In genomic region chr19:3913692-3914091, GRCm38 (mm10) we compare ENCODE assay signal across 9 mouse cellular contexts. TPM values are rescaled to one million over a fixed set of nuclear protein-coding genes. Genes with fewer than 3 reads are reported as not detected.
DNase-seq lines count a peak whose midpoint lies in the region; ATAC-seq lines count a peak whose summit lies in the region.
"Had no signal": no experiment of that assay in that cellular context is flagged by ENCODE, and none has a peak within 500 bp of the region (broad histone marks: within the 10 kb centered on the region; RNA-seq: fewer than 3 reads in every experiment).

No protein-coding gene starts in this region.

- H3K36me3 ChIP-seq in kidney, embryonic 14.5 days (ENCODE audit: control insufficient read depth, insufficient read depth, low read length), result peaks cover 23% of the 10 kb centered on the region
- peaks cover 28% of the 10 kb centered on the region for H3K36me3 ChIP-seq in hindbrain, embryonic 14.5 days (replicated peaks; ENCODE audit: control insufficient read depth, insufficient read depth)
- peaks cover 22% of the 10 kb centered on the region for H3K36me3 ChIP-seq in midbrain, embryonic 14.5 days (ENCODE audit: control insufficient read depth, insufficient read depth, low read length)

- peak overlapping the region; percentile 73 for H3K4me3 ChIP-seq in kidney, embryonic 14.5 days (ENCODE audit: low read length)
- H3K4me3 ChIP-seq in brown adipose tissue, adult 24 weeks (ENCODE audit: insufficient read depth, low read depth, low read length), result peak overlapping the region; percentile 66
- peak overlapping the region; percentile 54 for H3K4me3 ChIP-seq in hindbrain, embryonic 14.5 days (replicated peaks; ENCODE audit: low read length)
- H3K4me3 ChIP-seq in midbrain, embryonic 14.5 days (replicated peaks; ENCODE audit: low read depth, low read length), result peak overlapping the region; percentile 77

- ATAC-seq in kidney, embryonic 14.5 days (ENCODE audit: low FRiP score, low TSS enrichment), result no peak
- no peak for ATAC-seq in hindbrain, embryonic 14.5 days (ENCODE audit: low FRiP score)
- ATAC-seq in midbrain, embryonic 14.5 days (ENCODE audit: low FRiP score, low TSS enrichment), result no peak

- no peaks in the 10 kb centered on the region for H3K27me3 ChIP-seq in kidney, embryonic 14.5 days (ENCODE audit: control insufficient read depth, insufficient read depth, low read length)
- H3K27me3 ChIP-seq in hindbrain, embryonic 14.5 days (ENCODE audit: control insufficient read depth, insufficient read depth, low read length), result no peaks in the 10 kb centered on the region
- H3K27me3 ChIP-seq in midbrain, embryonic 14.5 days (ENCODE audit: control insufficient read depth, insufficient read depth, low read length), result no peaks in the 10 kb centered on the region

- H3K4me1 ChIP-seq in kidney, embryonic 14.5 days (ENCODE audit: control insufficient read depth, insufficient read depth, low read length), result peaks cover 15% of the 10 kb centered on the region
- peaks cover 6% of the 10 kb centered on the region for H3K4me1 ChIP-seq in brown adipose tissue, adult 24 weeks (ENCODE audit: control insufficient read depth, insufficient read depth, insufficient read length, low read length)
- H3K4me1 ChIP-seq in hindbrain, embryonic 14.5 days (replicated peaks; ENCODE audit: control insufficient read depth, insufficient read depth, low read length), result peaks cover 16% of the 10 kb centered on the region
- peaks cover 14% of the 10 kb centered on the region for H3K4me1 ChIP-seq in midbrain, embryonic 14.5 days (ENCODE audit: control insufficient read depth, insufficient read depth, low read length)

- H3K27ac ChIP-seq in kidney, embryonic 14.5 days (ENCODE audit: low read depth, low read length), result peak overlapping the region; percentile 74; the same call in 1 of the 2 replicates
- H3K27ac ChIP-seq in brown adipose tissue, adult 24 weeks (replicated peaks; ENCODE audit: low read depth, low read length), result peak overlapping the region; percentile 82
- no peak overlapping the region for H3K27ac ChIP-seq in hindbrain, embryonic 14.5 days
- 0 out of 2 replicates have a peak overlapping the region, but pooled peaks have one; percentile 78 for H3K27ac ChIP-seq in midbrain, embryonic 14.5 days (replicated peaks; ENCODE audit: low read depth, low read length)

- 85% methylated on average over 8 of the region's 8 CpGs for WGBS in kidney, embryonic 14.5 days
- WGBS in hindbrain, embryonic 14.5 days, result 89% methylated on average over 8 of the region's 8 CpGs
- 90% methylated on average over 8 of the region's 8 CpGs for WGBS in midbrain, embryonic 14.5 days

- peak overlapping the region; percentile 67; the same call in 1 of the 2 replicates for H3K9ac ChIP-seq in kidney, embryonic 14.5 days (ENCODE audit: low read depth, low read length)
- peak overlapping the region; percentile 44 for H3K9ac ChIP-seq in hindbrain, embryonic 14.5 days
- peak overlapping the region; percentile 65; the same call in 1 of the 2 replicates for H3K9ac ChIP-seq in midbrain, embryonic 14.5 days (replicated peaks; ENCODE audit: low read length)

- H3K9me3 ChIP-seq in kidney, embryonic 14.5 days (ENCODE audit: control insufficient read depth, low read length), result no peaks in the 10 kb centered on the region
- no peaks in the 10 kb centered on the region for H3K9me3 ChIP-seq in hindbrain, embryonic 14.5 days (ENCODE audit: control insufficient read depth, low read length)
- no peaks in the 10 kb centered on the region for H3K9me3 ChIP-seq in midbrain, embryonic 14.5 days (ENCODE audit: control insufficient read depth, low read length)

- DNase-seq in kidney, adult 8-10 months, result no peak
- no peak for DNase-seq in hindbrain, embryonic 14.5 days (ENCODE audit: low spot score)
- DNase-seq in midbrain, embryonic 14.5 days, result no peak
- no peak for DNase-seq in MN1 (ENCODE audit: low spot score)
- no peak for DNase-seq in layer of hippocampus, postnatal 14 days (ENCODE audit: low spot score in 2 of 2)
- no peak for DNase-seq in ovary, postnatal 14 days (ENCODE audit: low spot score)

- peak overlapping the region; percentile 80 for H3K4me2 ChIP-seq in kidney, embryonic 14.5 days (replicated peaks; ENCODE audit: low read depth, low read length)
- peak overlapping the region; percentile 62 for H3K4me2 ChIP-seq in hindbrain, embryonic 14.5 days (replicated peaks)
- H3K4me2 ChIP-seq in midbrain, embryonic 14.5 days (ENCODE audit: low read length), result peak overlapping the region; percentile 84

RNA-seq across cellular contexts. Expression of gene Ndufs8, which starts 1.1 kb away (rescaled TPM):
- 397 and 412 TPM in 2 replicates for polyA plus RNA-seq in kidney, embryonic 14.5 days (2014; fragmentation: Nextera tagmentation; extraction: Ambion mirVana)
- 1,010 and 1,143 TPM in 2 replicates for polyA plus RNA-seq in brown adipose tissue, adult 24 weeks (2012; ENCODE audit: insufficient read depth, insufficient read length, missing spikeins)
- 310 and 332 TPM in 2 replicates for polyA plus RNA-seq in hindbrain, embryonic 14.5 days (2014; fragmentation: Nextera tagmentation; extraction: Ambion mirVana)
- 261 and 304 TPM in 2 replicates for polyA plus RNA-seq in midbrain, embryonic 14.5 days (2014; fragmentation: Nextera tagmentation; extraction: Ambion mirVana)
- total RNA-seq in layer of hippocampus, postnatal 14 days (2021), result 100 to 1,000 TPM; 130 TPM

RNA-seq across cellular contexts. Expression of gene Tcirg1, which starts 6.8 kb away (rescaled TPM):
- 26.2 and 35.0 TPM in 2 replicates for polyA plus RNA-seq in kidney, embryonic 14.5 days (2014; fragmentation: Nextera tagmentation; extraction: Ambion mirVana)
- 5.3 and 7.7 TPM in 2 replicates for polyA plus RNA-seq in brown adipose tissue, adult 24 weeks (2012; ENCODE audit: insufficient read depth, insufficient read length, missing spikeins)
- 11.6 and 13.3 TPM in 2 replicates for polyA plus RNA-seq in hindbrain, embryonic 14.5 days (2014; fragmentation: Nextera tagmentation; extraction: Ambion mirVana)
- 7.4 and 11.0 TPM in 2 replicates for polyA plus RNA-seq in midbrain, embryonic 14.5 days (2014; fragmentation: Nextera tagmentation; extraction: Ambion mirVana)
- total RNA-seq in layer of hippocampus, postnatal 14 days (2021), result 10 to 100 TPM; 15.4 to 20.2 TPM

RNA-seq across cellular contexts. Expression of gene Aldh3b1, which starts 15.9 kb away (rescaled TPM):
- 2.8 and 3.0 TPM in 2 replicates for polyA plus RNA-seq in kidney, embryonic 14.5 days (2014; fragmentation: Nextera tagmentation; extraction: Ambion mirVana)
- 1.8 and 2.2 TPM in 2 replicates for polyA plus RNA-seq in brown adipose tissue, adult 24 weeks (2012; ENCODE audit: insufficient read depth, insufficient read length, missing spikeins)
- polyA plus RNA-seq in hindbrain, embryonic 14.5 days (2014; fragmentation: Nextera tagmentation; extraction: Ambion mirVana), result 2.4 and 3.3 TPM in 2 replicates
- 0.84 and 1.1 TPM in 2 replicates for polyA plus RNA-seq in midbrain, embryonic 14.5 days (2014; fragmentation: Nextera tagmentation; extraction: Ambion mirVana)
- 1 to 10 TPM; 2.8 TPM for total RNA-seq in layer of hippocampus, postnatal 14 days (2021)

RNA-seq across cellular contexts. Expression of gene Unc93b1, which starts 21.3 kb away (rescaled TPM):
- polyA plus RNA-seq in kidney, embryonic 14.5 days (2014; fragmentation: Nextera tagmentation; extraction: Ambion mirVana), result 7.0 and 12.4 TPM in 2 replicates
- 25.3 and 25.4 TPM in 2 replicates for polyA plus RNA-seq in brown adipose tissue, adult 24 weeks (2012; ENCODE audit: insufficient read depth, insufficient read length, missing spikeins)
- 9.7 and 10.4 TPM in 2 replicates for polyA plus RNA-seq in hindbrain, embryonic 14.5 days (2014; fragmentation: Nextera tagmentation; extraction: Ambion mirVana)
- 3.7 and 13.4 TPM in 2 replicates for polyA plus RNA-seq in midbrain, embryonic 14.5 days (2014; fragmentation: Nextera tagmentation; extraction: Ambion mirVana)
- total RNA-seq in layer of hippocampus, postnatal 14 days (2021), result 10 to 100 TPM; 17.1 to 18.1 TPM

RNA-seq across cellular contexts. Expression of gene Aldh3b3, which starts 44.8 kb away (rescaled TPM):
- not detected in 2 replicates for polyA plus RNA-seq in kidney, embryonic 14.5 days (2014; fragmentation: Nextera tagmentation; extraction: Ambion mirVana)
- polyA plus RNA-seq in brown adipose tissue, adult 24 weeks (2012; ENCODE audit: insufficient read depth, insufficient read length, missing spikeins), result not detected in 2 replicates
- not detected in 2 replicates for polyA plus RNA-seq in hindbrain, embryonic 14.5 days (2014; fragmentation: Nextera tagmentation; extraction: Ambion mirVana)
- polyA plus RNA-seq in midbrain, embryonic 14.5 days (2014; fragmentation: Nextera tagmentation; extraction: Ambion mirVana), result not detected in 2 replicates
- total RNA-seq in layer of hippocampus, postnatal 14 days (2021), result not detected
- total RNA-seq: hematopoietic stem cell, adult 5-6 weeks had no signal
